Mouse (Mus musculus) limb, embryonic 15.5 days (tissue): ENCODE data around the gene Frem2. TPM values are rescaled to one million over a fixed set of nuclear protein-coding genes. Genes with fewer than 3 reads are reported as not detected.

Experiments
- ATAC-seq: fragments of 200-750 bp; cut with Nextera tagmentation; 2 replicates; pipeline ENCODE4 v1.8.0; 2017; ENCODE audit warnings: low read depth, moderate TSS enrichment; ENCODE audit not compliant: insufficient number of reproducible peaks, low FRiP score, low TSS enrichment
- H3K27ac ChIP-seq: fragments of 300-500 bp; sonication (generic); 2 replicates; pipeline ENCODE4 v1.5.1; 2015; ENCODE audit warnings: moderate library complexity, mild to moderate bottlenecking, inconsistent platforms
- H3K27me3 ChIP-seq: fragments of 300-500 bp; sonication (generic); 2 replicates; pipeline ENCODE4 v1.6.1; 2015; ENCODE audit warnings: inconsistent platforms
- H3K36me3 ChIP-seq: fragments of 300-500 bp; sonication (generic); 2 replicates; pipeline ENCODE4 v1.6.1; 2015; ENCODE audit warnings: inconsistent platforms
- H3K4me1 ChIP-seq: fragments of 300-500 bp; sonication (generic); 2 replicates; pipeline ENCODE4 v1.6.1; 2015; ENCODE audit warnings: inconsistent platforms
- H3K4me2 ChIP-seq: fragments of 300-500 bp; sonication (generic); 2 replicates; pipeline ENCODE4 v1.6.1; 2015; ENCODE audit warnings: mild to moderate bottlenecking, inconsistent platforms
- H3K4me3 ChIP-seq: fragments of 300-500 bp; sonication (generic); 2 replicates; pipeline ENCODE4 v1.5.1; 2015; ENCODE audit warnings: mild to moderate bottlenecking, inconsistent platforms
- H3K9ac ChIP-seq: fragments of 300-500 bp; sonication (generic); 2 replicates; pipeline ENCODE4 v1.6.1; 2015; ENCODE audit warnings: inconsistent platforms
- H3K9me3 ChIP-seq: fragments of 300-500 bp; sonication (generic); 2 replicates; pipeline ENCODE4 v1.6.1; 2016; ENCODE audit warnings: inconsistent platforms
- WGBS: fragments of 180-500 bp; shearing (Covaris S2); methylation state at CpG from one replicate; pipeline ENCODE4 v1.1.7; 2015; 5-methylcytosine and 5-hydroxymethylcytosine counted together
- polyA plus RNA-seq: library from polyadenylated mRNA; unstranded; fragments of >200 nt; fragmentation: Nextera tagmentation; extraction: Ambion mirVana; gene quantifications from 2 replicates; pipeline ENCODE4 v1.2.1, GENCODE M21; 2015

Gene Frem2
- polyA plus RNA-seq, result 5.2 and 5.9 TPM in 2 replicates

GRCm38 (mm10) chr3:53656878-53657561, at the start of gene Frem2:
Gene Frem2, minus strand, starts transcription at chr3:53657355.
- Histone ChIP-seq H3K36me3 (peaks cover 13% of the 10 kb centered on the region), H3K27ac (0 out of 2 replicates have a peak within 1 kb of the TSS, but pooled peaks have one; percentile 28), H3K4me2 (peak within 1 kb of the TSS; percentile 99), H3K27me3 (peaks cover 22% of the 10 kb centered on the region), H3K4me3 (peak within 1 kb of the TSS; percentile 53), H3K4me1 (peaks cover 22% of the 10 kb centered on the region), H3K9me3 (peaks cover 8% of the 10 kb centered on the region; the same call in 1 of the 2 replicates), H3K9ac (peak within 1 kb of the TSS; percentile 39; the same call in 1 of the 2 replicates)
- WGBS, result under 1% methylated on average over 34 of the region's 34 CpGs
- peak; percentile 85 for ATAC-seq

GRCm38 (mm10) chr3:53705992-53706495, 48.9 kb upstream of the Frem2 start:
- H3K4me1 ChIP-seq, result peaks cover 9% of the 10 kb centered on the region
- no peak overlapping the region for H3K27ac ChIP-seq
- no peak overlapping the region for H3K4me3 ChIP-seq
- no peaks in the 10 kb centered on the region for H3K27me3 ChIP-seq
- no peaks in the 10 kb centered on the region for H3K36me3 ChIP-seq
- H3K9me3 ChIP-seq, result no peaks in the 10 kb centered on the region
- WGBS, result 15% methylated on average over 6 of the region's 6 CpGs
- no peak overlapping the region for H3K9ac ChIP-seq
- ATAC-seq, result no peak
- no peak overlapping the region for H3K4me2 ChIP-seq

GRCm38 (mm10) chr3:53703126-53703505, 46.0 kb upstream of the Frem2 start:
- H3K4me2 ChIP-seq, result no peak overlapping the region
- H3K4me1 ChIP-seq, result peaks cover 9% of the 10 kb centered on the region
- H3K36me3 ChIP-seq, result no peaks in the 10 kb centered on the region
- H3K4me3 ChIP-seq, result no peak overlapping the region
- no peak for ATAC-seq
- no peak overlapping the region for H3K27ac ChIP-seq
- 71% methylated on average over 8 of the region's 8 CpGs for WGBS
- no peaks in the 10 kb centered on the region for H3K9me3 ChIP-seq
- H3K27me3 ChIP-seq, result no peaks in the 10 kb centered on the region
- H3K9ac ChIP-seq, result no peak overlapping the region

GRCm38 (mm10) chr3:53702421-53703125, 45.4 kb upstream of the Frem2 start:
- ATAC-seq, result no peak
- Histone ChIP-seq H3K27me3 (no peaks in the 10 kb centered on the region), H3K4me1 (peaks cover 9% of the 10 kb centered on the region), H3K4me2 (no peak overlapping the region), H3K4me3 (no peak overlapping the region), H3K27ac (no peak overlapping the region), H3K36me3 (no peaks in the 10 kb centered on the region), H3K9me3 (no peaks in the 10 kb centered on the region), H3K9ac (no peak overlapping the region)
- WGBS, result 63% methylated on average over 9 of the region's 9 CpGs

- no peak overlapping the region for H3K4me2 ChIP-seq
- H3K36me3 ChIP-seq, result no peaks in the 10 kb centered on the region
- no peak overlapping the region for H3K27ac ChIP-seq
- no peaks in the 10 kb centered on the region for H3K27me3 ChIP-seq
- WGBS, result 61% methylated on average over 1 of the region's 1 CpGs
- no peaks in the 10 kb centered on the region for H3K9me3 ChIP-seq
- H3K9ac ChIP-seq, result no peak overlapping the region
- no peak for ATAC-seq
- H3K4me1 ChIP-seq, result peaks cover 9% of the 10 kb centered on the region
- H3K4me3 ChIP-seq, result no peak overlapping the region
Measured at GRCm38 (mm10) chr3:53701940-53702339, 44.8 kb upstream of the Frem2 start.

GRCm38 (mm10) chr3:53687776-53688175, 30.6 kb upstream of the Frem2 start:
- H3K9ac ChIP-seq, result no peak overlapping the region
- H3K27ac ChIP-seq, result no peak overlapping the region
- ATAC-seq, result no peak
- no peak overlapping the region for H3K4me2 ChIP-seq
- H3K36me3 ChIP-seq, result no peaks in the 10 kb centered on the region
- H3K4me3 ChIP-seq, result no peak overlapping the region
- no peaks in the 10 kb centered on the region for H3K4me1 ChIP-seq
- H3K9me3 ChIP-seq, result no peaks in the 10 kb centered on the region
- H3K27me3 ChIP-seq, result no peaks in the 10 kb centered on the region
- WGBS, result 69% methylated on average over 6 of the region's 6 CpGs

- no peaks in the 10 kb centered on the region for H3K36me3 ChIP-seq
- no peak for ATAC-seq
- no peak overlapping the region for H3K9ac ChIP-seq
- WGBS, result 84% methylated on average over 2 of the region's 2 CpGs
- no peak overlapping the region for H3K4me2 ChIP-seq
- no peaks in the 10 kb centered on the region for H3K4me1 ChIP-seq
- no peaks in the 10 kb centered on the region for H3K9me3 ChIP-seq
- no peak overlapping the region for H3K4me3 ChIP-seq
- no peak overlapping the region for H3K27ac ChIP-seq
- H3K27me3 ChIP-seq, result no peaks in the 10 kb centered on the region
Measured at GRCm38 (mm10) chr3:53682244-53682643, 25.1 kb upstream of the Frem2 start.

DNA sequence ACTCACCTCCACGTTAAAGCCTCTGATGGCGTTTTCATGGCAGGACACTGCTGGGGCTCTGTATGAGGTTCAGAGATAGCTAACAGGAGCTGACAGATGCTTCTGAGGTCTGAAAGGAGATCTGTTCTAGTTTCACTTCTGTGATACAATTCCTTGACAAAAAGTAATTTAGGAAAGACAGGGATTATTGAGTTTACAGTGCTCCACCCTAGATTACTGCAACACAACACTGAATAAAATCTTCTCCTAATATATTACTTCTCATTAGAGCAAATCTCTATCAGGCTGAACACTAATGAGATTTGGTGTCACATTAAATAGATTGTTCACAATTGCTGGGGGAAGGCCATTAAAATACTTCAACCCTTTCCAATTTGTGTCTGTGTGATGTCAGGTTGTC, 23.7 kb upstream of the Frem2 start:
- Histone ChIP-seq H3K4me3 (no peak overlapping the region), H3K9me3 (no peaks in the 10 kb centered on the region), H3K36me3 (no peaks in the 10 kb centered on the region), H3K27me3 (no peaks in the 10 kb centered on the region), H3K4me2 (no peak overlapping the region), H3K27ac (no peak overlapping the region), H3K4me1 (no peaks in the 10 kb centered on the region), H3K9ac (no peak overlapping the region)
- ATAC-seq, result no peak
- WGBS, result 44% methylated on average over 2 of the region's 2 CpGs

DNA sequence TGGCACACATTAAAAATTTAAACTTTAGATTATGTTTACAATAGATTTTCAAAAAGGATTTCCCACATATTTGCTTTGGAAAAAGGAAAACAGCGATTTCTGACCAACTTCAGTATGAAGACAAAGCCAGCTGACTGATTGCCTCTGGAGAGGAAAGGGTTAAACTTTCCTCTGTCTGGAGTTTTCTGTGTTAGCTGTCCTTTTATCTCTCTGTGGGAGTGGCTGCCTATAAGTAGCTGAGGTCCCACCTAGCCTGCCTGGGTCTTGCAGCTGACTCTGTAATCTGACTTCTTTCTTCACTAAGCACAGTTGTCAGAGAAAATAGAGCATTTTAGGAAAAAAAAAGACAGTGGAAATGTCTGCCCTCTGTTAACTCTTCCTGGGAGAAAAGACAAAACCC, 17.1 kb upstream of the Frem2 start:
- H3K4me2 ChIP-seq, result no peak overlapping the region
- no peak for ATAC-seq
- no peak overlapping the region for H3K9ac ChIP-seq
- no peak overlapping the region for H3K27ac ChIP-seq
- H3K36me3 ChIP-seq, result no peaks in the 10 kb centered on the region
- WGBS, result 37% methylated on average over 1 of the region's 1 CpGs
- H3K4me3 ChIP-seq, result no peak overlapping the region
- H3K27me3 ChIP-seq, result no peaks in the 10 kb centered on the region
- H3K4me1 ChIP-seq, result no peaks in the 10 kb centered on the region
- no peaks in the 10 kb centered on the region for H3K9me3 ChIP-seq

DNA sequence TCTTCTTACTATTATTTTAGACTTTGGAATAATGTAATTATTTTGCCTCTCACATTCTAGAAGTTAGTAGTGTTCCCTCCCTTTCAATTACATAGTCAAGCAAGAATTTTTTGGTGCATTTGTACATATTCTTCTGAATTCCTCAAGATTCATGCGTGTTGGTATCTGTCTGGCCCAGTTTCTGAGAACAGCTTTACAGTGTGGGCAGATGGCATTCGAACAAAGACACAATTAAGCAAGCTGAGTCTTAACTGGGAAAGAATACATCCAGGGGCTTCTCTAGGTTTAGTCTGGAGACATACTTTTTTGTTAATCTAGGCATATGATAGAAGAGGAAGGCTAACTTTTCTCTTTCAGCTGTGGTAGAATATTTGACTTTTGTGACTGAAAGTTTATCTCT, 12.6 kb upstream of the Frem2 start:
- WGBS, result 73% methylated on average over 2 of the region's 2 CpGs
- Histone ChIP-seq H3K4me2 (no peak overlapping the region), H3K27ac (no peak overlapping the region), H3K4me3 (no peak overlapping the region), H3K9me3 (no peaks in the 10 kb centered on the region), H3K36me3 (no peaks in the 10 kb centered on the region), H3K27me3 (no peaks in the 10 kb centered on the region), H3K4me1 (no peaks in the 10 kb centered on the region), H3K9ac (no peak overlapping the region)
- ATAC-seq, result no peak

GRCm38 (mm10) chr3:53657744-53658534, 784 bp upstream of the Frem2 start:
- Histone ChIP-seq H3K9ac (no peak overlapping the region), H3K4me2 (peak overlapping the region; percentile 99), H3K27ac (no peak overlapping the region), H3K27me3 (peaks cover 22% of the 10 kb centered on the region), H3K4me3 (peak overlapping the region; percentile 53), H3K9me3 (peaks cover 8% of the 10 kb centered on the region; the same call in 1 of the 2 replicates), H3K4me1 (peaks cover 22% of the 10 kb centered on the region), H3K36me3 (peaks cover 13% of the 10 kb centered on the region)
- WGBS, result 1% methylated on average over 21 of the region's 21 CpGs
- no peak for ATAC-seq
